Mouse (Mus musculus) embryonic fibroblast, embryonic 13.5 days (primary cell): ENCODE measurements around the gene Stum.

ENCODE experiments used
- CTCF ChIP-seq: IDR thresholded peaks from 2 replicates; pipeline ENCODE4 v1.5.1; 2011; ENCODE audit warnings: mild to moderate bottlenecking, control low read depth, low read length, moderate library complexity, borderline replicate concordance; ENCODE audit not compliant: insufficient read depth
- POLR2A ChIP-seq: IDR thresholded peaks from 2 replicates; pipeline ENCODE4 v1.6.1; 2011; ENCODE audit warnings: low read depth, mild to moderate bottlenecking, control low read depth, low read length, moderate library complexity

GRCm38 (mm10) chr1:180439496-180439895 is 43.8 kb downstream of the Stum start:
- no peak for TF ChIP-seq CTCF
- no peak for TF ChIP-seq POLR2A
